Mouse (Mus musculus) MEL (cell line): ENCODE data around the gene Gm12166.

Experiments
- CHD1 ChIP-seq: IDR thresholded peaks from 2 replicates; pipeline ENCODE4 v1.6.1; 2012; ENCODE audit warnings: low read depth, mild to moderate bottlenecking, inconsistent platforms, low read length, improper control_type of control experiment
- CHD2 ChIP-seq: IDR thresholded peaks from 2 replicates; pipeline ENCODE4 v1.6.1; 2011; ENCODE audit warnings: low read length, improper control_type of control experiment
- CTCF ChIP-seq, 3 experiments: IDR thresholded peaks in 2 of 3; conservative IDR thresholded peaks in 1 of 3; 2 replicates each; pipeline ENCODE4 v1.5.1; 2011 to 2012; ENCODE audit warnings: low read length in 3 of 3, low read depth in 2 of 3, mild to moderate bottlenecking in 2 of 3, improper control_type of control experiment in 1 of 3, inconsistent platforms in 1 of 3, mixed read lengths in 1 of 3, moderate library complexity in 1 of 3; ENCODE audit not compliant: control insufficient read depth in 1 of 3, insufficient read depth in 1 of 3, poor library complexity in 1 of 3, severe bottlenecking in 1 of 3
- EP300 ChIP-seq, 2 experiments: IDR thresholded peaks; 2 replicates each; pipeline ENCODE4 v1.6.1; 2011; ENCODE audit warnings: improper control_type of control experiment in 2 of 2, low read length in 2 of 2, low read depth in 1 of 2, mild to moderate bottlenecking in 1 of 2
- POLR2A ChIP-seq, 2 experiments: IDR thresholded peaks; 2 replicates each; pipeline ENCODE4 v1.6.1; 2011 to 2012; ENCODE audit warnings: low read length in 2 of 2, mild to moderate bottlenecking in 2 of 2, control low read depth in 1 of 2, improper control_type of control experiment in 1 of 2, low read depth in 1 of 2, moderate library complexity in 1 of 2; ENCODE audit not compliant: control insufficient read depth in 1 of 2, insufficient read depth in 1 of 2, poor library complexity in 1 of 2
- POLR2AphosphoS2 ChIP-seq: IDR thresholded peaks from 2 replicates; pipeline ENCODE4 v1.6.1; 2011; ENCODE audit warnings: low read length, improper control_type of control experiment
- RAD21 ChIP-seq: IDR thresholded peaks from 2 replicates; pipeline ENCODE4 v1.6.1; 2011; ENCODE audit warnings: mild to moderate bottlenecking, low read depth, low read length, improper control_type of control experiment
- TAL1 ChIP-seq: IDR thresholded peaks from 2 replicates; pipeline ENCODE4 v1.6.1; 2012; ENCODE audit warnings: mild to moderate bottlenecking, inconsistent platforms, low read length, moderate library complexity, mixed read lengths
- TBP ChIP-seq: IDR thresholded peaks from 2 replicates; pipeline ENCODE4 v1.8.0; 2011; ENCODE audit warnings: low read depth, low read length, improper control_type of control experiment
- ZMIZ1 ChIP-seq: IDR thresholded peaks from 2 replicates; pipeline ENCODE4 v1.6.1; 2012; ENCODE audit warnings: low read depth, mild to moderate bottlenecking, inconsistent platforms, low read length, improper control_type of control experiment, moderate library complexity

DNA sequence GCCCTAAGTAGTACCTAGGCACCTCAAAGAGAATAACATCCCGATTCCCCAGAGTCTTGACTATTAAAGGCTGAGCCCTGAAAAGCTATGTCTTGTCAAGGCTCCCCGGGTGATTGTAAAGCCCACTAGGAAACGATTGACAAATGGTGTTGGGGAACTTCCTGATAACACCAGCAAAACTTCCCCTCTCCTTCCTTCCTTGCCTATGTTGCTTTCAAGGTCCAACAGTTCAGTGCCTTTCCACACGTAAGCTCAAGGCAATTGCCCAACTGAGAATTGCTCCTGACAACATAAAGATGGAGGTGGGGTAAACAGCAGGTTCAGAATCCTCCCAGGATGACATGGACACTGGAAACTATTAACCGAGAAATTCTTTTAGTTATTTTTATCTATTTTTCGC is 29.1 kb downstream of the Gm12166 start:
- TF ChIP-seq ZMIZ1 = no peak
- no peak for TF ChIP-seq CHD1
- no peak for TF ChIP-seq POLR2A (IDR thresholded peaks at IDR 0.05; ENCODE audit: control insufficient read depth in 1 of 2, insufficient read depth in 1 of 2, low read depth in 1 of 2, low read length in 2 of 2, poor library complexity in 1 of 2)
- no peak for TF ChIP-seq EP300 (IDR thresholded peaks at IDR 0.05; ENCODE audit: low read depth in 1 of 2, low read length in 2 of 2)
- TF ChIP-seq CHD2 = no peak
- TF ChIP-seq CTCF (IDR thresholded peaks at IDR 0.05 in 2 of 3, conservative IDR thresholded peaks at IDR 0.05 in 1 of 3; ENCODE audit: control insufficient read depth in 1 of 3, insufficient read depth in 1 of 3, low read depth in 2 of 3, low read length in 3 of 3, poor library complexity in 1 of 3, severe bottlenecking in 1 of 3) = no peak
- TF ChIP-seq POLR2AphosphoS2 = no peak
- TF ChIP-seq RAD21 = no peak
- TF ChIP-seq TAL1 = no peak
- no peak for TF ChIP-seq TBP
